Mouse (Mus musculus) urinary bladder, postnatal 10 days (tissue): ENCODE measurements around the gene Tkt.

Source experiments
- DNase-seq: peaks from one replicate; pipeline ENCODE4 v3.0.0; 2022; ENCODE audit warnings: low spot score

The Tkt gene

DNA sequence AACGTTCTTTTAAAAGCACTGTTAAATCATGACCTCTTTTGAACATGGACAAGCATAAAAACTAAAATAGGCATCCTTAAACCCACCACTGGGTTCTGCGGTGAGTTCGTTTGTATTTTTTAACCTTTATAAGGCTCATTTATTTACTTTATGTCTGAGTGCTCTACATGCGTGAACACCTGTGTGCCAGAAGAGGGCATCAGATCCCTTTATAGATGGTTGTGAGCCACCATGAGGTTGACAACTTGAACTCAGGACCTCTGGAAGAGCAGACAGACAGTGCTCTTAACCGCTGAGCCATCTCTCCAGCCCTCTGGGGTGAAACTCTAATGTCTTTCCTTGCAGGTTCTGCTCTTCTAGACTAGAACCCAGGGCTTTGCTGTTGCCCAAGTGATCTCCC, 37.2 kb downstream of the Tkt start:
- no peak for DNase-seq

DNA sequence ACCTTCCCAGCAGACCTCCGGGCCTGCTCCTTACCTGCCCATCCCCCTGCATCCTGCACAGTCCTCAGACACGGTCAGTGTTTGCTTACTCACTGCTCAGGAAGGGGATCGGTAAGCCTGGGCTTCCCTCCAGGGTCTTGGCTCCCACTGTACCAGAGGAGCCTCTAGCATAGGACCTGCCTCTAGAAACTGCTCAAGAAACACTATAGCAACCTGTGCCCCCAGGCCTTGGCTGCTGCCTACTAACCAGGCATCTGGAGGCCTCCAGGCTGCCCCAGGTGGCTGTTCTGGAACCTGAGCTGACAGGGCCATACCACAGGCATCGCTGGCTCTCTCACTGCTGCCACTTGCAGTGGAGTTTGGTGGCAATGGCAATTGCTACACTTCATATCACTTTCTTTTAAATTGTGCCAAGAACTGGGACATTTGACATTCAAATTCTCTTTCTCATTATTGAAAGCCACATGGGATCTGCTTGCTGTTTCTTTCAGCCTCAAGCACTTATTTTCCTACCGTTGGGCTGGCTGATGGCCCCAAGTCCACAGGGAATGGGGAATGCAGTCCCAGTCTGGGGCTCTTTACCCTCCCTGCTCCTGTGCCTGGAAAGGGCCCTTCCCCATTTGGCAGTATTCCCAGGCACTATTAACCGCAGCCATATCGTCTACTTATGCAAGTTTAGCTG, 38.8 kb downstream of the Tkt start:
- no peak for DNase-seq

DNA sequence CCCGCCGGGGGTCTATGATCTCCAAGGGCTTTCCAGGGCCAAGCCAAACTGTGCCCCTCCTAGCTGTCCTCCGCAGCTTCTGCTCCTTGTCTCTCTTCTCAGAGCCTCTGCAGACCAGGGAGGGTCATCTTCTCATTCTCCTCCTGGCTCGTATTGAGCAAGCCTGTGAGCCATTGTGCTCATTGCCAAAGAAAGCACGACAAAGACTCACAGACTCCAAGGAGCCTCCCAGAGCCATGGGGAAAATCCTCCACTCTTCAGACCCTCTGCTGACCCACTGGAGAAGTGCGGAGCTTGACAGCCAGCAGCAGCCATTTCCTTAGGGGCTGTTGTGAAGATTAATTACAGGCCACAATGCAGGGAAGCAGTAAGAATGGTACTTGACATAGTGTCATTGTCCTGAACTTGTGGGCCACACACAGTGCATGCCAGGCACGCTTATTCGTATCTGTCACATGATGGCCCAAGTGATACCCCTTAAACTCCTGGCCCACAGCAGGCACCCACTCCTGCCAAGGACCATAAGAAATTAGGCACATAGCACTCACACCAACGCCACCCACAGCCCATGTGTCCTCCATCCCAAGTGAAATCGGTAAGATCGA, 42.0 kb downstream of the Tkt start:
- no peak for DNase-seq

- no peak for DNase-seq
Measured at GRCm38 (mm10) chr14:30590918-30591317, 42.8 kb downstream of the Tkt start.

- peak; percentile 56 for DNase-seq
Measured at GRCm38 (mm10) chr14:30591417-30591816, 43.3 kb downstream of the Tkt start.

DNA sequence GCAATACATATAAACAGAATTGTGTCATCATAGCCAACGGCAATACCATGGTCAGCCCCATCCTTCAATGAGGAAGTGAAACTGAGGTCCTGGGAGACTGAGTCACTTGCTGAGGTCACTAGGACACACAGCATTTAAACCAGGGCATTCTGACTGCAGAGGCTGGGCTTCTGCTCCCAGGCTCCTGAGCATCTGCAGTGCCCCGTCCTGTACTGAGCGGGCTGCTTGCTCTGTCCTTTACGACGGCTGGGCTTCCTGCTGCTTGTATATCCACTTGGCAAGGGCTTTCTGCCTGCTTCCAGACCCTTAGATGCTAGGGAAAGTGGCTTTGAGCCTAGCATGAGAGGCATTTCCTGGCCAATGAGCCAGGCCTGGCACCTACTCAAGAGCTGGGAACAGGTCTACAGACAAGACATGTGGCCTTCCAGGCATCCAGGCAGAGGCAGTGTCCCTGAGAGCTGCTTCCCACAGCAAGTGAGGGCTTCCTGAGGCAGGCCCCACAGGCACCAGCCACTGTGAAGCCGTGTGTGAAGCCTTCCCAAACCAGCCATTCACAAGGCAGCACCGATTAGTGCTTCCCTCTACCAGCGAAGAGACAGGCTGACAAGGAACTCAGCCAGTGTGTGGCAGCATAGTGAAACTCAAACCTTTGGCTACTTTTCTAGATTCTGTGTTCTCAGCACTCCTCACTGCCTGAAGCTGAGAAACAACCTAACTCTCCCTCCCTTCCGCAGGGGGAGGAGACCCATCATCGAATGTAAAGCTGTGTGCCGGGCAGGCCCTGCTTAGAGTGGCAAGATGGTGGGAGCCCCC, 45.3 kb downstream of the Tkt start:
- no peak for DNase-seq

- DNase-seq = no peak
Measured at GRCm38 (mm10) chr14:30594092-30594695, 46.0 kb downstream of the Tkt start.

DNA sequence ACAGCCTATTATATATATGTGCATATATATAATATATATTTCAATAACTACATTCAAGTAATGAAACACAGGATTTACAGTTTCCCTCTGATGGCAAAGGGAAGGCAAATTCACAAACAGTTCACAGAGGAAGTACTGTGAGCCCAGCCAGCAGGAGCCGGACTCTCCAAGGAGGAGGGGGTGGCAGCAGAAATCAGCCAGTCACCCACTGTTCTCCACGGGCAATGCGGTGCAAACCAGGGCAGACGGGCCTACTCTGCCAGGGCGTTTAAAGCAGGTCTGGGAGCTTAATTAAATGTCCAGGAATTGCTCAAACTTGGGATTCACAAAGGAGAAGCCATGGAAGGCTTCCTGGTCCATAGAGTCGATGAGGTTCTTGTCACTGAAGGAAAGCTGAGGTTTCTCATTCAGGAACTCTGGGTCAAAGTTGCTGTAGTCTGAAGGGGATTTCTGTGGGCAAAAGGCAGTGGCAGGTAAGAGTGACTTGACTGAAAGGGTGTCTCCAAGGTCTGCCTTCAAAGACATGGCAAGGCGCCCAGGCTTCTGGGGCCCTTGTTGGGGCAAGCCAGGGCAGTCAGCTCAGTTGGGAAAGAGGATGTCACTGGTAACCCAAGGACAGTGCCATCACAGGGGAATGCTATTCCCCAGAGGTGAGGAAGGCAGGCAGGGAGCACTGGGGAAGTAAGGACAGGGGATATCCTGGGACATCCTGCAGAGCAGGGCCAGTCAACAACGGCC, 47.6 kb downstream of the Tkt start:
- DNase-seq = no peak

DNA sequence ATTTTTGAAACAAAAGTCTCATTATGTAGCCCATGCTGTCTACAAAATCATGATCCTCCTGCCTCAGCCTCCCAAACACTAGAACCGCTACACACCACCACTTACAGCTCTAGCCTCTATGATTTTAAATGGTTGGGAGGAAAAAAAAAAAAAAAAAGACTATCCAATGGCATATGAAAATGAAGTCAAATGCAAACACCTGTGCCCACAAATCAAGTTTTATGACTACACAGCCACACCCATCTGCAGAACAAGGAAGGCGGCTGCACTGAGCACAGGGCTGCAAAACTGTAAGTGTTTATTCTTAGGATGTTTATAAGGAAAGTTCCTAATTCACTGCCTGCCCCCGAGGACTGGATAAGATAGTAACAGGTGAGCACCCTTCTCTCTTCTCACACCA, 48.2 kb downstream of the Tkt start:
- no peak for DNase-seq

DNA sequence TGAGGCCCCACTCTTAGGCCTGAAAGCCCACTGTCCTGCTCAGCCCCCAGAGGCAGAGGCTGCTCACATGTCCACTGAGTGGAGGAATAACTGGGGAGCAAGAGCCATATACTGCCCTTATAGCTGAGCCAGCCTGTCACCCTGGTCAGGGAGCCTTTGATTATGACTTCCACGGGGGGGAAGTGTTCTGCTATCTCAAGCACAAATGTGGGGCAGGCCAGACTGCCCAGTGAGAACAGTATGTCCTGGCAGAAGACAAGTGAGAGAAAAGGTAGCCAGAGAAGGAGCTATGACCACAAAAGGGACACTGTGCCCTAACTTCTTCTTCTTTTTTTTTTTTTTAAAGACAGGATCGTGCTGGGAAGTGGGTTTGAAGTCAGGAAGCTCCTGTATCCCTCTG, 49.0 kb downstream of the Tkt start:
- DNase-seq = no peak

DNA sequence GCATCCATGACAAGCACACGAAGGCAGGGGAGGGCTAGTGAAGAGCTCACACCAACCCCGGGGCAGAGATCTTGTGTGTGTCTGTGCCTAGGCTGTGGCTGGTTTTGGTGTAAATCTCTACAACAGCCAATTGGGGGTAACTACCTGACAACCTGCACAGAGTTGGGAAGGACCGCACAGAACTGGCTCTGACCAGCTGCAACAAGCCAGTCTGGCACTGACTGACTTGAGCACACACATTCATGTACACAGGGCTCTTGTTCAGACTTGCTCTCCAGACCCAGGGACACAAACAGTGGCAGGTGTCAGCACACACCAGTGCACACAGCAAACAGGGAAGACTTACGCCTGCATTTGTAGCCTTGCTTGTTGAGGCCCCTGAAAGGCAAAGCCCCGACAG, 58.7 kb downstream of the Tkt start:
- no peak for DNase-seq

- no peak for DNase-seq
Measured at GRCm38 (mm10) chr14:30607696-30608095, 59.5 kb downstream of the Tkt start.

- no peak for DNase-seq
Measured at GRCm38 (mm10) chr14:30608176-30608575, 60.0 kb downstream of the Tkt start.

DNA sequence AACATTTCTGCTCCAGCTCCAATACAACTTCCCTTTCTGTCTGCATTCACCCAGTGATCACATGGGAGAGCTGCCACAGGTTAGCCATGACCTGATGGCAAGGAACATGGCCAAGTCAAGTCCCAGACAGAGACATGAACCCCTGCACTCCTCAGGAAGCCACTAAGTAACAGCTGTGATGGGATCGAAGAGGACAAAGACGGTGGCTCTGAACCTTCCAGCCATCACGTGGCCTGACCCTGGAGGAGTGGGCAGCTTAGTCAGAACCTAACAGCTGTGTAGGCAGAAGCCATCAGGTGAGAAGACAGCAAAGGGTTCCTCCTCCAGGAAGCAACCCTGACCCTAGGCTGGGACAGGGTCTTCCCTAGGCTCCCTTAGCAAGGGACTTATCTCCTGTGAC, 61.3 kb downstream of the Tkt start:
- DNase-seq = no peak

DNA sequence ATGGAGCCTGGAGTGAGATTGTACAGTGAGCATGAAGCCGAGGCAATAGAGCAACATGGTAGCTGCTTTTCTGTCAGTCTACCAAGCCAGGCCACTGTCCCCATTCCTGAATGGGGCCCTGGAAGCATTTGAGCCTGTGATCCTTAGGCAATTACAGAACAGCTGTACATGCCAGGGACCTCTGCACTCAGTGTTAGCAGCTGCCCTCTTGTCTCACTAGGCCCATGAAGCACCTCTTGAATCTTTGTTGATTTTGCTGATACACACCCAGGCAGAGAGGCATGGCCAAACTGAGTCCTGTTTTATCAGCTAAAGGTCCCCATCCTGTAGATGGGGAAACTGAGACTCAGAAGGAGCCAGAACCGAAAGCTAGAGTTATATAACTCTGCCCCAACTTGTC, 62.1 kb downstream of the Tkt start:
- DNase-seq = no peak

DNA sequence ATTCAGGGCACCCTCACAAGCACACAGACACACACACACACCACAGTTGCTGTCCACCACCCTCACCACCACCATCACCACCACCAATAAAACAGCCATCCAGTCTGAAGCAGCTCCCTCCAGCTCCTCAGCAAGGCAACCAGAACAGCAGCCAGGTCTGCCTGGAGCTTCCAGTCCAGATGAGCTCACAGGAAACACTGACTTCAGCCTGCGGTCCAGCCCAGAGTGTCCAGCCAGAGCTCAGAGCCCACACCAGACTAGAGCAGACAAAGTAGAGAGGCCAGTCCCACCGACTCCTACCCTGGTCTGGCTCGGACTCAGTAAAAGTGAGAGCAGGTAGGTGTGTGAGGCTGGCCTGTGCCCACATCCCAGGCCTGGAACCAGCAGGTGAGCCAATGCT, 62.8 kb downstream of the Tkt start:
- no peak for DNase-seq

GRCm38 (mm10) chr14:30612523-30612922, 64.4 kb downstream of the Tkt start:
- DNase-seq = peak; percentile 76

GRCm38 (mm10) chr14:30612962-30613715, 65.0 kb downstream of the Tkt start:
- DNase-seq = no peak

DNA sequence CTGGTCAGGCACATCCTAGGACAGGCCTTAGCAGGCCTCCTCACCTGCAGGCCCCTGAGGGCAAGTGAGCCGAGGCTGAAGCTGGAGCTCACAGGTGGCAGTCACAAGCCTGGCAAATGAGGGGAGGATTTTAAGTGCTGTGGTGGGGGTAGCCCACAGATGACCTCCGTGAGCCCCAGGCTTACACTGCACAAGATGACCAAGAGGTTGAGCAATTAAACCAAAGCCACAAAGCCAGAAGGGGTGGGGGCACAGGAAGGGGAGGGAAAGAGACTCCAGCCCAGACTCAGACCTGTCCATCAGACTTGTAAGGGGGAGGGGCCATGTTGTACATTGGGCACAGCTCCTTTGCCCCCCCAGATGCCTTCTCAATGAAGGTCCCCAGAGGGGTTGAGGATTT, 68.6 kb downstream of the Tkt start:
- DNase-seq = no peak

DNA sequence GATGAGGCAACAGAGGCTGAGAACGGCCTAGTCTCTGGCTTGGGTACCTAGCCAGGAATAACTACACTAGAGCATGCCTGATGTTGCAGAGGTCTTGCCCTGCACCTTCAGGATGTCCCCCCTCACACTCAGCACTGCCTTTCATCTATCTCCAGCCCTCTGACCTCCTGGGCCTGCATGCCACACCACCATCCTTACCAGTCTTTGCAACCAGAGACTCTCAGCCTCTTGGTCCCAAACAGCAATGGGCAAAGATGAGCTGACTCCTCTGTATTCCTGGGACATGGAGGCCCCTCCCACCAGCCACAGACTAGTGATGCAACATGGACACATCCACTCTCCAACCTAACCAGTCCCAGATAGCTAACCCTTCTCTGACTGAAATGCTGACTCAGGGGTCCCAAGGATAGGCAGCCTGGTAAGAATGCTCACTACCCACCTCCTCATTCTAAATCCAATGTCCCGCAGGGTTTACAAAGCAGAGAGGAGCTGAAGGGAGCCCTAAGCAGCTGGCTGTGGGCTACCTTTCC, 70.7 kb downstream of the Tkt start:
- DNase-seq = no peak

DNA sequence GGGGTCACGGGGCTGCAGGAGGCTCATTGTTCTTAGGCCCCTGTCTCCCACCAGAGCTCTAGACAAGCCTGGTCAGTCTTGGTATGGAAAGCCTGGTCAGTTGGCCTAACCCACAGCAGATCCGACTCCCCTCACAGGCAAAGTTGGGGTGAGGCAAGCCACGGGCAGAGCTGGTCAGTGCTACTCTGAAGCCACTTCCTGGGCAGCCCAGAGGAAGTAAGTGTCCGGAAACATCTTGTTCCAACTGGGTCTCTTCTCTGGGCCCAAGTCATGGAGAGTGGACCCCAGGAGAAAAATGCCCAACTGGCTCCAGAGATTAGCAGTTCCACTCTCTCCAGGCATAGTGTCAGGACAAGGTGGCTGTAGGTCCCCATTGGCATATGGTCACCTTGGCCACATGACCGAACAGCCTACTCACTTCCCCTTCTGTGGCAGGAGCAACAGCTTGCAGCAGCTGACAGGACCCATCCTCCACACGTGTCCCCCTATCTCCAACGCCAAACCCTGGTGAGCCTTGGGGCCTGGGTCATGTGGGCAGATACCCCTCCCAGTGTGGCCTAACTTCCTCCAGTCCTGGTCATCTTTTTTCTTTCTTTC, 71.9 kb downstream of the Tkt start:
- DNase-seq = no peak
